Mouse (Mus musculus) limb, embryonic 11.5 days (tissue): Measurements from ENCODE around the gene Dlgap5. TPM values are rescaled to one million over a fixed set of nuclear protein-coding genes. Genes with fewer than 3 reads are reported as not detected.

Experiments
- ATAC-seq: fragments of 200-750 bp; cut with Nextera tagmentation; 2 replicates; pipeline ENCODE4 v1.8.0; 2017; ENCODE audit warnings: low read depth; ENCODE audit not compliant: insufficient number of reproducible peaks, low FRiP score, low TSS enrichment
- DNase-seq: peaks from one replicate; pipeline ENCODE4 v3.0.0-alpha.2; 2015; ENCODE audit warnings: low spot score
- H3K27ac ChIP-seq: fragments of 300-500 bp; sonication (generic); replicated peaks from 2 replicates; pipeline ENCODE4 v1.5.1; 2014; ENCODE audit warnings: low read depth, mild to moderate bottlenecking, low read length
- H3K27me3 ChIP-seq: fragments of 300-500 bp; sonication (generic); 2 replicates; pipeline ENCODE4 v1.6.1; 2014; ENCODE audit warnings: mild to moderate bottlenecking, low read length, mixed read lengths; ENCODE audit not compliant: control insufficient read depth, insufficient read depth
- H3K36me3 ChIP-seq: fragments of 300-500 bp; sonication (generic); 2 replicates; pipeline ENCODE4 v1.6.1; 2014; ENCODE audit warnings: mild to moderate bottlenecking, low read length, moderate library complexity, mixed read lengths; ENCODE audit not compliant: control insufficient read depth, insufficient read depth
- H3K4me1 ChIP-seq: fragments of 300-500 bp; sonication (generic); 2 replicates; pipeline ENCODE4 v1.6.1; 2014; ENCODE audit warnings: low read length, mixed read lengths; ENCODE audit not compliant: control insufficient read depth, insufficient read depth
- H3K4me2 ChIP-seq: fragments of 300-500 bp; sonication (generic); 2 replicates; pipeline ENCODE4 v1.6.1; 2014; ENCODE audit warnings: low read depth, mild to moderate bottlenecking, moderate library complexity; ENCODE audit not compliant: severe bottlenecking
- H3K4me3 ChIP-seq: fragments of 300-500 bp; sonication (generic); 2 replicates; pipeline ENCODE4 v1.5.1; 2014; ENCODE audit warnings: low read depth, low read length
- H3K9ac ChIP-seq: fragments of 300-500 bp; sonication (generic); 2 replicates; pipeline ENCODE4 v1.6.1; 2014; ENCODE audit warnings: mild to moderate bottlenecking, low read length
- H3K9me3 ChIP-seq: fragments of 300-500 bp; sonication (generic); 2 replicates; pipeline ENCODE4 v1.6.1; 2016; ENCODE audit warnings: low read length; ENCODE audit not compliant: control insufficient read depth
- WGBS: fragments of 180-500 bp; shearing (Covaris S2); extraction: QIAGEN DNeasy Blood & Tissue Kit; methylation state at CpG from one replicate; pipeline ENCODE4 v1.1.7; 2014; 5-methylcytosine and 5-hydroxymethylcytosine counted together
- polyA plus RNA-seq: library from polyadenylated mRNA; unstranded; fragments of >200 nt; fragmentation: Nextera tagmentation; extraction: Ambion mirVana; gene quantifications from 2 replicates; pipeline ENCODE4 v1.2.1, GENCODE M21; 2014

Dlgap5 gene
- polyA plus RNA-seq, 1 experiment from 2014 or later = 79.6 TPM

- no peak for ATAC-seq
- H3K27me3 ChIP-seq = no peaks in the 10 kb centered on the region
- no peaks in the 10 kb centered on the region for H3K9me3 ChIP-seq
- H3K4me1 ChIP-seq = no peaks in the 10 kb centered on the region
- WGBS = 69% methylated on average over 9 of the region's 9 CpGs
- H3K4me2 ChIP-seq = no peak overlapping the region
- DNase-seq = no peak
- H3K4me3 ChIP-seq = no peak overlapping the region
- H3K27ac ChIP-seq = no peak overlapping the region
- no peaks in the 10 kb centered on the region for H3K36me3 ChIP-seq
- no peak overlapping the region for H3K9ac ChIP-seq
Observed at GRCm38 (mm10) chr14:47445331-47446095, 27.3 kb upstream of the Dlgap5 start.

GRCm38 (mm10) chr14:47444907-47445306 lies 26.7 kb upstream of the Dlgap5 start:
- Histone ChIP-seq H3K4me3 (no peak overlapping the region), H3K4me2 (no peak overlapping the region), H3K36me3 (no peaks in the 10 kb centered on the region), H3K4me1 (no peaks in the 10 kb centered on the region), H3K27me3 (no peaks in the 10 kb centered on the region), H3K9me3 (no peaks in the 10 kb centered on the region), H3K9ac (no peak overlapping the region), H3K27ac (no peak overlapping the region)
- no peak for DNase-seq
- 73% methylated on average over 2 of the region's 2 CpGs for WGBS
- no peak for ATAC-seq

DNA sequence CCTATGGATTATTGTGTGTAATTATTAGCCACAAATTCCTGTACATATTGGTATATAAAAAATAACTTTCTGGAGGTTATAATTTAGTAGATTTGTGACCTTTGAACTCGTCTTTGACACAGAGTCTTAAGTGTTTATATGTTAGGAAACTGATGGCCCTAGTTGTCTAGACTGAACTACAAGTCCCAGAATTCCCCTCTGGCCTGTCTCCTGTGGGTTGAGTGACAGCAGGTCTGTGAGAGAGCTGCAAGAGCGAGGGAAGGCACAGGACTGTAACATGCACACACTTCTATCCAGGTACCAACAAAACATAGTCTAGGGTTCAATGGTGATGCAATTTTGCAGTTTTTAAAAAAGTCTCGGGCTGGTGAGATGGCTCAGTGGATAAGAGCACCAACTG lies 20.7 kb upstream of the Dlgap5 start:
- WGBS = 68% methylated on average over 3 of the region's 3 CpGs
- H3K27me3 ChIP-seq = no peaks in the 10 kb centered on the region
- DNase-seq = no peak
- H3K27ac ChIP-seq = no peak overlapping the region
- H3K4me1 ChIP-seq = no peaks in the 10 kb centered on the region
- H3K36me3 ChIP-seq = no peaks in the 10 kb centered on the region
- no peak overlapping the region for H3K4me2 ChIP-seq
- no peaks in the 10 kb centered on the region for H3K9me3 ChIP-seq
- H3K4me3 ChIP-seq = no peak overlapping the region
- H3K9ac ChIP-seq = no peak overlapping the region
- ATAC-seq = no peak

DNA sequence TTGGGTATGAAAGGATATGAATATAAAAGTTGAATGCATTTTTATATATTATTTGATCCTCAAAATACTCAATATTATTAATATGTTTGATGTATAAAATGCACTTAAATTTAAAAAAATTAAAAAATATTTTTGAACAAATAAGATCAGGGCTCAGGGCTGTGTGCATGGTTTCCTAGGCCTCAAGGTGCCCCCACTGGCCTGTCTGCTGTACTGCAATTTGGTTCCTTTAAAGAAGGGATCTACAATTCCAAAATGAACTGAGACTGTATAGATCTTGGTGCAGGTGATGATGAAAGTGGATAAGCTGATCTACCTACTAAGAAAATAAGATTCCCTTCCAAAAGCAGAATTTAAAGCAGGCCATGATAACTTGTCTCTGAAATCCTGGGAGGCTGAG lies 14.8 kb upstream of the Dlgap5 start:
- H3K27me3 ChIP-seq = no peaks in the 10 kb centered on the region
- H3K4me1 ChIP-seq = no peaks in the 10 kb centered on the region
- H3K36me3 ChIP-seq = no peaks in the 10 kb centered on the region
- H3K9me3 ChIP-seq = no peaks in the 10 kb centered on the region
- no peak overlapping the region for H3K4me3 ChIP-seq
- H3K4me2 ChIP-seq = no peak overlapping the region
- DNase-seq = no peak
- no peak overlapping the region for H3K27ac ChIP-seq
- no peak overlapping the region for H3K9ac ChIP-seq
- ATAC-seq = no peak

- H3K36me3 ChIP-seq = no peaks in the 10 kb centered on the region
- H3K4me1 ChIP-seq = 0 out of 2 replicates have a peak, but pooled peaks cover under 1% of the 10 kb centered on the region
- no peaks in the 10 kb centered on the region for H3K27me3 ChIP-seq
- H3K9me3 ChIP-seq = no peaks in the 10 kb centered on the region
- H3K9ac ChIP-seq = no peak overlapping the region
- no peak overlapping the region for H3K4me2 ChIP-seq
- no peak overlapping the region for H3K27ac ChIP-seq
- DNase-seq = no peak
- no peak overlapping the region for H3K4me3 ChIP-seq
- 70% methylated on average over 4 of the region's 4 CpGs for WGBS
- no peak for ATAC-seq
Observed at GRCm38 (mm10) chr14:47422466-47422865, 4.3 kb upstream of the Dlgap5 start.

- 32% methylated on average over 2 of the region's 2 CpGs for WGBS
- H3K36me3 ChIP-seq = no peaks in the 10 kb centered on the region
- no peak overlapping the region for H3K4me3 ChIP-seq
- H3K27me3 ChIP-seq = no peaks in the 10 kb centered on the region
- H3K27ac ChIP-seq = no peak overlapping the region
- 0 out of 2 replicates have a peak, but pooled peaks have one; percentile 39 for ATAC-seq
- no peak overlapping the region for H3K4me2 ChIP-seq
- no peak overlapping the region for H3K9ac ChIP-seq
- no peaks in the 10 kb centered on the region for H3K9me3 ChIP-seq
- DNase-seq = peak; percentile 57
- H3K4me1 ChIP-seq = peaks cover 7% of the 10 kb centered on the region; the same call in 1 of the 2 replicates
Observed at GRCm38 (mm10) chr14:47421606-47422005, 3.4 kb upstream of the Dlgap5 start.

DNA sequence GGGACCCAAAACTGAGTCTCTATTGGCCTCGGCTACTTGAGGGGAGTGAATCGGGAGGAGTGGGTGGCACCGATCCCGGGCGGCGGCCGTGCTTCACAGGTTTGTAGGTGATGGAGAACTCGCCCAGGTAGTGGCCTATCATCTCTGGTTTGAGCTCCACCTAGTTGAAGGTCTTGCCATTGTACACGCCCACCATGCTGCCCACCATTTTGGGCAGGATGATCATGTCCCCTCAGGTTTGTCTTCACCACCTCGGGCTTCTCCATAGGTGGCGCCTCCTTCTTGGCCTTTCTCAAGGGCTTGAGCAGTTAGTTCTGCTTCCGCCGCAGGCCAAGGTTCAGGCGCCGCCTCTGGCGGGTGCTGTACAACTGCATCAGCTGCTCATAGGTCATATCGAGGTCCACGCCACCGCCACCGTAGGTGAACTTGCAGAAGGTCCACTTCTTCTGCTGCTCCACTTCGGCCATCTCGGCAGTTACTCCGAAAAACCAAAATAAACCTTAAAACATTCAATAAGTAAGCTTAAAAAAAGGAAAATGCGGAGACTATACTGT lies 1.6 kb upstream of the Dlgap5 start:
- no peak for DNase-seq
- no peak overlapping the region for H3K4me2 ChIP-seq
- H3K27me3 ChIP-seq = no peaks in the 10 kb centered on the region
- no peak overlapping the region for H3K27ac ChIP-seq
- H3K9me3 ChIP-seq = no peaks in the 10 kb centered on the region
- H3K4me3 ChIP-seq = no peak overlapping the region
- peaks cover 3% of the 10 kb centered on the region for H3K36me3 ChIP-seq
- WGBS = 92% methylated on average over 24 of the region's 24 CpGs
- ATAC-seq = no peak
- H3K9ac ChIP-seq = no peak overlapping the region
- H3K4me1 ChIP-seq = peaks cover 7% of the 10 kb centered on the region; the same call in 1 of the 2 replicates

GRCm38 (mm10) chr14:47419034-47419625 lies 923 bp upstream of the Dlgap5 start:
- Histone ChIP-seq H3K27me3 (no peaks in the 10 kb centered on the region), H3K27ac (no peak overlapping the region), H3K4me1 (peaks cover 7% of the 10 kb centered on the region; the same call in 1 of the 2 replicates), H3K9ac (no peak overlapping the region), H3K4me3 (no peak overlapping the region), H3K36me3 (peaks cover 6% of the 10 kb centered on the region), H3K9me3 (no peaks in the 10 kb centered on the region), H3K4me2 (no peak overlapping the region)
- DNase-seq (no peak), ATAC-seq (no peak)
- WGBS = 82% methylated on average over 9 of the region's 9 CpGs
